Mouse (Mus musculus) left cerebral cortex, postnatal 25 days (tissue): ENCODE data around the gene Slc7a10. TPM values are rescaled to one million over a fixed set of nuclear protein-coding genes. Genes with fewer than 3 reads are reported as not detected.

ENCODE experiments used
- DNase-seq, 2 experiments: peaks; one replicate each; pipeline ENCODE4 v3.0.0; 2022; ENCODE audit warnings: low spot score in 2 of 2, mixed read lengths in 1 of 2
- intact Hi-C: fragments of 180-260 bp; cut with DNase I; formaldehyde crosslinking; loops from one replicate; pipeline ENCODE4 v1.15.1; 2025
- total RNA-seq, 2 experiments: library from RNA; stranded (reverse); gene quantifications; 2 replicates each; pipeline ENCODE4 v1.2.3; 2021

Gene Slc7a10
- 10 to 100 TPM; 40.8 to 50.6 TPM for total RNA-seq

- intact Hi-C loops: no loop called here
- no peak for DNase-seq
Observed at GRCm38 (mm10) chr7:35185889-35186569, at the start of gene Slc7a10. Gene Slc7a10, plus strand, starts transcription at chr7:35186385.

DNA sequence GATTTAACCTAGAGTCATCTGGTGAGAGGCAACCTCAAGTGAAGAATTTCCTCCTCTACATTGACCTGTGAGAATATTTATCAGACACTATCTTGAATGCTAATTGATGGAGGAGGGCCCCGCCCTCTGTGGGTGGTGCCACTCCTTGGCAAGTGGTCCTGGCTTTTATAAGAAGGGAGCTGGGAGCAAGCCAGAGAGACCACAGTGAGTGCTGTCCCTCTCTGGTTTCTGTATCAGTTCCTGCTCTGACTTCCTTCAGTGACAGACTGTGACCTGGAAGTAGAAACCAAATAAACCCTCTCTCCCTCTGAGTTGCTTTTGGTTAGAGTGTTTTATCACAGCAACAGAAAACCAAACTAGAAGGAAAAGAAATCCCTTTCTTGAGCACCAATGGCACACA, 48.7 kb upstream of the Slc7a10 start:
- intact Hi-C loops: no loop called here

DNA sequence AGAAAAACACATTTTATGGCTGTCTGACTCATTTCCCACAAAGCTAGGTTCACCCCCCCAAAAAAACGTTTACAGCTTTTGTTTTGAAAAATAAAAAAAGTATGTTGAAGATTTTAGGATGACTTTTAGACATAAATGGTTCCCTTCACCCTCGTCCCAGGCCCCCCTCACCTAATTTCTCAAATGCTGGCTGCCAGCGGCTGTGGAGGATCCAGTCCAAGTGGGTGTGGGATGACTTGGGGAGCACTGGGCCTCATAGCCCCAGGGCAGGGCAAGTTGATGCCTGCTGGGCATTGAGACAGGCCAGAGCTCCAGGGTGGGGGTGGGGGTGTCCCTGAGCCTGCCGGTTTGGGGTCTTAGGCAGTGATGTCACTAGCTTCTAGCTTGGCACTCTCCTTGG, 47.7 kb upstream of the Slc7a10 start:
- no peak for DNase-seq
- intact Hi-C loops: no loop called here

More for the DNA sequence above, 48.7 kb upstream of the Slc7a10 start:
- DNase-seq: no peak

GRCm38 (mm10) chr7:35139880-35140279, 46.3 kb upstream of the Slc7a10 start:
- intact Hi-C loops: no loop called here
- DNase-seq: no peak

GRCm38 (mm10) chr7:35141519-35141918, 44.7 kb upstream of the Slc7a10 start:
- intact Hi-C loops: no loop called here
- no peak for DNase-seq

DNA sequence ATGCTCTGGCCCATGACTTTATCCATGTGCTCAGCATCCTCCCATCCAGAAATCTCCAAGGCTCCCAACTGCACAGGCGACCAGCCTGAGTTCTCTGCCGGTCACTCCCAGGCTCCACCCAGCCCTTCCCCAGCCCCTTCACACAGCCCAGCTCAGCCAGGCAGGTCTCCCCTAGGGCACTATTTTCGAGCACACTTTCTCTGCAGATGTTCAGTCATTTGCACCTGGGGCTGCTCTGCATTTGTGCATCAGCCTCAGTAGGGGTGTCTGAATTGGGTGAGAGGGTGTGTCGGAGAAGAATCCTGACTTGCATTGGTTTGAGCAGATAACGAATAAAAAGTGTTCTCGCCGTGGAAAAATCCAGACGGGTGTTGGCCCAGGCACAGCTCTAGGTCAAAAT, 43.7 kb upstream of the Slc7a10 start:
- intact Hi-C loops: no loop called here
- no peak for DNase-seq

DNA sequence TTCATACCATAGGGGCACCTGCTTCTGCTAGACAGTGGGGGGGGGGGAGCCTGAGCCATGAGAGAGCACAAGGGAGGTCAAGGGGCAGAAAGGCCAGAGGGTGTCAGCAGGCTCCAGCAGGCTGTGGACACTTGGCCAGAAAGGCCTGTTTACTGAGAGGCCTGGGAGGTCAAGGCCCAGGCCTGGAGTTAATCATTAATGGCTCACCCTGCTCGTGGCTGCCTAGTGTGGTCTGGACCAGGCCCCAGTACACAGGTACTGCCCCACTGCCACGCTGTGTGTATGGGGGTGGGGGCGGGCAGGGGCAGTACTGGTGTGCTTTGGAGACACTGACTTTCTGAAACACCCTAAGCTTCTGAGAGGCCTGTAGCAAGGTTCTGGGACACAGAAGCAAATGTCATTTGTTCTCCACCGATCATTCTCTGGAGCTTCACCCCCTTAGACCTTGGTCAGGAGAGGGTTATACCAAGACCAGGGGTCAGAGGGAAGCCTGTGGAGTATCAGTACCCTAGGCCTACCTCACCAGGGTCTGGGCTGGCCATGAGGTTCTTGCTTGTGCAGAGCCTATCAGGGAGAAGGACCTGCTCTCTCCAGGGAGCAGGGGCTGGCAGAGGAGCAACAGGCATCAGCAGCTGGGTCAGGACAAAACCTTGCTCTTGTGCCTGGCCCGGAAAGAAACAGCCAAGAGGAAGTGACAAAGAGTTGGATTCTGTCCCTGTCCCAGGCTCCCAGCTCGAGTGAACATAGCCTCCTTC, 42.1 kb upstream of the Slc7a10 start:
- intact Hi-C loops: no loop called here

GRCm38 (mm10) chr7:35145068-35145467, 41.1 kb upstream of the Slc7a10 start:
- intact Hi-C loops: no loop called here
- no peak for DNase-seq

More for the DNA sequence above, 42.1 kb upstream of the Slc7a10 start:
- DNase-seq: no peak

- DNase-seq: no peak
- intact Hi-C loops: no loop called here
Observed at GRCm38 (mm10) chr7:35146269-35146668, 39.9 kb upstream of the Slc7a10 start.

- intact Hi-C loops: no loop called here
- no peak for DNase-seq
Observed at GRCm38 (mm10) chr7:35149616-35150433, 36.4 kb upstream of the Slc7a10 start.

DNA sequence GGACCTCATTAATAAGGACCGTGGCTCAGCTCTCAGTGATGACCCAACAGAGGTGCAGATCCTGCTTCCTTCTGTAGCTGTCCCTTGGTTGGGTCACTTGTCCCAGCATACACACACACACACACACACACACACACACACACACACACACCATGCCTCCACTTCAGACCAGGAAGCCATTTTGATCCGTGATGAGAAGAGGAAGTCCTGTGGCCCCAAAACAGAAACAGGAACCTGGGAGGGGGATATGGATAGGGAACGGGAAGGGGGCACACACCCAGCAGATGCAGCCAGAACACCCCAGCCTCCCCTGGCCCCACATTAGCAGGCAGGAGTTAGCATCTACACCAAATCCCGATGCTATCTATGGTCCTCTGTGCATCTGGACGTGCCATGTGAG, 35.3 kb upstream of the Slc7a10 start:
- intact Hi-C loops: no loop called here
- DNase-seq: no peak

DNA sequence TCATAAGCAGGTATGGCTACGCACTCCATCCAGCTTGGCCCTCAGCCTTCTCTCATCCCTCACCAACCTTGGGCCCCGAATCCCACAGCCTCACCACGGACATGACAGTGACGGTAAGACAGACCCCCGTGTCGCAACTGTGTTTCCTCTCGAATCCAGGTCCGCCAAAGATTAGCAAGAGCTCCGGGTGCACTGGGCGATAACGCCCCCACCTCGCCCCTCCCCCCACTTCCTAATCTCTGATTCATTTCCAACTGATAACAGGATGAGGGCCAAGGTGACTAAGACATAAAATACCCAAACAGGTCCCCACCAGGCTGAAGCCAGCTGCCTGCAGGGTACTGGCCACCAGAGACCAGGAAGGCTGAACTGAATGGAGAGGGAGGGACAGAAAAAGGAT, 31.7 kb upstream of the Slc7a10 start:
- DNase-seq: no peak

DNA sequence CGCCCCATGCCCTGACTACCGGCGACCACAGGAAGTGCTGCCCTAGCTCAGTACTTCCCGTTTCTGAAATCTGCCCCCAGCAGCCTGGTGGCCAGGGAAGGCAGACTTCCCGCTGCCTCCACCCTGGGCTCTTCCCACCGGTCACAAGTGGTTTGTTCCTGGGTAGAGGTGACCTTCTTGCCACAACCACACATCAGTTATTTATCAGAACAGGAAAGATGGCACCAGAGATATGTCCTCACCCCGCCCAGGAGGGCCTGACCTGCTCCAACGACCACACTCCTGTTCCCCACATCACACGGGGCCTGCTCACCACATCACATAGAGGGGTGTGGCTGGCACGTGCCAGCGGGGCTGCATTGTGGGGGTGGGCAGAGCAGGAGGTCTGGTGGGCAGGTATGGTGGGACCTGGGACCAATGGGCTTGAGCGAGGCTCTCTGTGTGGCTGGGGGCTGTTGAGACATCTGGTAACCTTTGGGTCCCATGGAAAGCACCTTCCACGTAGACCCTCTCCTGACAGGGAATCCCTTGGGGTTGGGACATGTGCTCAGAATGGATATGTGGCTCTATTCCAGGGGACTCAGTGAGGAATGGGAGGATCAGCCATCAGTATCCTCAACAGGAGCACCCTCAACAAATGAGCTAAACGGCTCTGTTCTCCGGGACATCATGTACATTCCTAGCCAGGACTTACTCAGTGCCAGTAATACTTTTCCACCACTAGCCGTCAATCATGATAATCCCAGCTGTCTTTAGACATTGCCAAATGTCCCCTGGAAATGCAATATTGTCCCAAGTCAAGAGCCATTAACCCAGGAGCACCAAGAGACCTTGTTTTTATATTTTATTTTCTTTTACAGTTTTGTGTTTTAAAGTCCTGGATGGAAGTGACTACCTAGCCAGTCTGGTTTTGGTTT, 29.4 kb upstream of the Slc7a10 start:
- DNase-seq: no peak
- intact Hi-C loops: no loop called here

More for the DNA sequence above, 31.7 kb upstream of the Slc7a10 start:
- intact Hi-C loops: no loop called here

DNA sequence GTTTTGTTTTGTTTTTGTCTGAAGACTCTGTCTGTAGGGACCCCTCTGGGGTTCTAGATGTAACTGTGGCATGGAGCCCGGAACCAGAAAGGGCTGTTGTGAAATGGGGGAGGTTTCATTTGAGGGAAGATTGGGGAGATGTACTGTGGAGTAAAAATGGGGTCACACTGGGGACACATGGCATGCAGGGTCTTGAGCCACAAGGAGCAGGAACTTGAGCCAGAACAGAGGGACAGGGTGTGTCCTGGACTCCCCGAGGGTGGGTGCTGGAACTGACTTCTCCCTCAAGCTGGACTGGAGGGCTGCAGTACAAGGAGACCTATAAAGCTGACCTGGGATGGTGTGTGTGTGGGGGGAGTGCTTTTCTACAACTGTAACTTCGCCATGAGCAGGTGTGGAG, 28.7 kb upstream of the Slc7a10 start:
- intact Hi-C loops: no loop called here
- no peak for DNase-seq

GRCm38 (mm10) chr7:35162443-35162842, 23.7 kb upstream of the Slc7a10 start:
- intact Hi-C loops: no loop called here
- no peak for DNase-seq

- no peak for DNase-seq
- intact Hi-C loops: no loop called here
Observed at GRCm38 (mm10) chr7:35163600-35163999, 22.6 kb upstream of the Slc7a10 start.

DNA sequence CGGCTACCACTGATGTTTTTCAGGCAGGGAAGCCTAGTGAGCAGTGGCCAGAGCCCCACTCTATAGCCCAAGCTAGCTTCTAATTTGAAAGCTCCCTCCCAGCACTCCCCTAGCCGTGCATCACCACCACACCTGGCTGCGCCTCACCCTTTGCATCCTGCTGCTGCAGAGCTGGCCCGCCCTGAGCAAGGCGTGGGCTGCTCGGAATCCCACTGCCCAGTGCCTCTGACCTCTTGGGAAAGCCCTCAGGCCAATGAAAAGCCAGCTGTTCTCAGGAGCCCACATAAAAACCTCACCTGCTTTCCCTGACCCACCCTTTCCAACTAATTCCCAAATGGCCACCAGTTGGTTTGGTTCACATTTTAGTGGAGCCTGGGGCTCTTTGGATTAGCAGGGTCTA, 22.1 kb upstream of the Slc7a10 start:
- no peak for DNase-seq
- intact Hi-C loops: no loop called here

DNA sequence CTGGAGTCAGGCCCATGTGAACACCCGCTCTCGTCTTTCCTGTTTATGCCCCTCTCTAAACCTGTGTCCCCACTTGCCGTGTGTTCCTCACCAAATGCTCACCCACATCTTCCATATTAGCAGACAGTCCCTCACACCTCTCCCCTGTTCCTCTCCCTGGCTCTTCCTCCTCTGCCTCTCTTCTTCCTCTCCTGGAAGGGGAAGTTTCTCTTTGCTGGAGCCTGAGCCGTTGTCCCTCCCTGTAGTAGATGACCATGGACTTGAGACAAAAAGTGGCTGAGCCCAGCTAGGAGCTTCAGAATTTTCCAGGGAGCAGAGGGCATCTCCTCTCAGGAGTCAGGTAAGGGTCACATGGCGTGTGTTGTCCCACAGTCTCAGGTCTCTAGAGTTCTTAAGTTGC, 19.2 kb upstream of the Slc7a10 start:
- intact Hi-C loops: loop anchor here (2.0 kb wide), 1 partner anchor 40 kb away; no protein-coding TSS in a partner anchor

DNA sequence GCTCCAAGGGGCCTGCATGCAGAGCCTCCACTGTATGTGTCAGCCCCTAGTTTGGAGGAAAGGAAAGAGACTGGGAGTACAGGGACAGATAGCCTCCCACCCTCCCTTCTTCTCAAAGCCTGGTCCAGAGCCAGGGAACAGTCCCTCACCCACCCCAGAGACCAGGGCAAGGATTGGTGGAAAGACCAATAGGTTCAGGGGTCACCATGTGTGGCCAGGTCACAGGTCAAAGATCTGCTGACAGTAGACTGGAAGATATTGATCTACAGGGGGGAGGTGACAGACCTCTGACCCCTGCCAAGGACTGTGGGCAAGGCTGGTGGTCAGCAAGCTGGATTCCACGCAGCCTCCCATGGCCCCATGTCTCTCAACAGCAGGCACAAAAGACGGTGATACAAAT, 18.3 kb upstream of the Slc7a10 start:
- intact Hi-C loops: loop anchor here (2.0 kb wide), 1 partner anchor 41 kb away; no protein-coding TSS in a partner anchor
- no peak for DNase-seq

More for the DNA sequence above, 19.2 kb upstream of the Slc7a10 start:
- no peak for DNase-seq
